Mouse (Mus musculus): Measurements from ENCODE around the gene Zbtb2. TPM values are rescaled to one million over a fixed set of nuclear protein-coding genes. Genes with fewer than 3 reads are reported as not detected.

Zbtb2 gene
- polyA plus RNA-seq, 1 experiment from 2014 or later, result 3.1 TPM

GRCm38 (mm10) chr10:4333319-4333718 is 54.6 kb downstream of the Zbtb2 start:
- peak overlapping the region; percentile 45; the same call in 1 of the 2 replicates for H3K4me3 ChIP-seq (ENCODE audit: low read depth, low read length)
- H3K4me1 ChIP-seq (ENCODE audit: insufficient read depth), result 0 out of 2 replicates have a peak, but pooled peaks cover 3% of the 10 kb centered on the region
- H3K9me3 ChIP-seq (ENCODE audit: low read length), result no peaks in the 10 kb centered on the region
- ATAC-seq, result no peak
- H3K36me3 ChIP-seq (replicated peaks; ENCODE audit: insufficient read depth, low read length), result no peaks in the 10 kb centered on the region
- TF ChIP-seq EP300 (IDR thresholded peaks at IDR 0.05; ENCODE audit: low read depth), result no peak
- TF ChIP-seq CTCF (IDR thresholded peaks at IDR 0.05; ENCODE audit: low read depth), result peak; percentile 82
- H3K27me3 ChIP-seq (ENCODE audit: insufficient read depth, low read length), result no peaks in the 10 kb centered on the region
- DNase-seq, result peak; percentile 49
- H3K4me2 ChIP-seq (ENCODE audit: low read depth, low read length), result peak overlapping the region; percentile 73
- no peak overlapping the region for H3K9ac ChIP-seq (replicated peaks)
- H3K27ac ChIP-seq (ENCODE audit: low read depth), result no peak overlapping the region
- 12% methylated on average over 8 of the region's 8 CpGs for WGBS (ENCODE audit: insufficient replicate concordance)

GRCm38 (mm10) chr10:4332228-4332979 is 55.5 kb downstream of the Zbtb2 start:
- Histone ChIP-seq H3K27me3 (ENCODE audit: insufficient read depth, low read length) (no peaks in the 10 kb centered on the region), H3K4me2 (ENCODE audit: low read depth, low read length) (no peak overlapping the region), H3K4me3 (ENCODE audit: low read depth, low read length) (no peak overlapping the region), H3K4me1 (ENCODE audit: insufficient read depth) (0 out of 2 replicates have a peak, but pooled peaks cover 3% of the 10 kb centered on the region), H3K36me3 (replicated peaks; ENCODE audit: insufficient read depth, low read length) (no peaks in the 10 kb centered on the region), H3K27ac (ENCODE audit: low read depth) (no peak overlapping the region), H3K9ac (replicated peaks) (no peak overlapping the region), H3K9me3 (ENCODE audit: low read length) (peaks cover 3% of the 10 kb centered on the region; the same call in 1 of the 2 replicates)
- TF ChIP-seq CTCF (IDR thresholded peaks at IDR 0.05; ENCODE audit: low read depth), result no peak
- TF ChIP-seq EP300 (IDR thresholded peaks at IDR 0.05; ENCODE audit: low read depth), result no peak
- 73% methylated on average over 7 of the region's 7 CpGs for WGBS (ENCODE audit: insufficient replicate concordance)
- ATAC-seq (no peak), DNase-seq (no peak)

GRCm38 (mm10) chr10:4327716-4328115 is 60.2 kb downstream of the Zbtb2 start:
- H3K9ac ChIP-seq (replicated peaks), result no peak overlapping the region
- no peaks in the 10 kb centered on the region for H3K4me1 ChIP-seq (ENCODE audit: insufficient read depth)
- TF ChIP-seq CTCF (IDR thresholded peaks at IDR 0.05; ENCODE audit: low read depth), result no peak
- TF ChIP-seq EP300 (IDR thresholded peaks at IDR 0.05; ENCODE audit: low read depth), result no peak
- no peak overlapping the region for H3K4me2 ChIP-seq (ENCODE audit: low read depth, low read length)
- no peaks in the 10 kb centered on the region for H3K27me3 ChIP-seq (ENCODE audit: insufficient read depth, low read length)
- H3K36me3 ChIP-seq (replicated peaks; ENCODE audit: insufficient read depth, low read length), result no peaks in the 10 kb centered on the region
- H3K9me3 ChIP-seq (ENCODE audit: low read length), result peaks cover 3% of the 10 kb centered on the region; the same call in 1 of the 2 replicates
- H3K27ac ChIP-seq (ENCODE audit: low read depth), result no peak overlapping the region
- DNase-seq, result no peak
- no peak overlapping the region for H3K4me3 ChIP-seq (ENCODE audit: low read depth, low read length)
- 88% methylated on average over 1 of the region's 1 CpGs for WGBS (ENCODE audit: insufficient replicate concordance)
- ATAC-seq, result no peak

- Histone ChIP-seq H3K36me3 (replicated peaks; ENCODE audit: insufficient read depth, low read length) (no peaks in the 10 kb centered on the region), H3K4me1 (ENCODE audit: insufficient read depth) (no peaks in the 10 kb centered on the region), H3K27me3 (ENCODE audit: insufficient read depth, low read length) (no peaks in the 10 kb centered on the region), H3K4me2 (ENCODE audit: low read depth, low read length) (no peak overlapping the region), H3K27ac (ENCODE audit: low read depth) (no peak overlapping the region), H3K9me3 (ENCODE audit: low read length) (peaks cover 3% of the 10 kb centered on the region; the same call in 1 of the 2 replicates), H3K9ac (replicated peaks) (no peak overlapping the region), H3K4me3 (ENCODE audit: low read depth, low read length) (no peak overlapping the region)
- DNase-seq, result no peak
- no peak for ATAC-seq
- no peak for TF ChIP-seq EP300 (IDR thresholded peaks at IDR 0.05; ENCODE audit: low read depth)
- 54% methylated on average over 5 of the region's 5 CpGs for WGBS (ENCODE audit: insufficient replicate concordance)
Measured at GRCm38 (mm10) chr10:4325562-4325961, 62.3 kb downstream of the Zbtb2 start.

GRCm38 (mm10) chr10:4323885-4324284 is 64.0 kb downstream of the Zbtb2 start:
- no peak overlapping the region for H3K4me2 ChIP-seq (ENCODE audit: low read depth, low read length)
- no peak overlapping the region for H3K27ac ChIP-seq (ENCODE audit: low read depth)
- DNase-seq (no peak), ATAC-seq (no peak)
- no peak overlapping the region for H3K4me3 ChIP-seq (ENCODE audit: low read depth, low read length)
- H3K9me3 ChIP-seq (ENCODE audit: low read length), result peaks cover 3% of the 10 kb centered on the region; the same call in 1 of the 2 replicates
- no peaks in the 10 kb centered on the region for H3K36me3 ChIP-seq (replicated peaks; ENCODE audit: insufficient read depth, low read length)
- H3K4me1 ChIP-seq (ENCODE audit: insufficient read depth), result no peaks in the 10 kb centered on the region
- TF ChIP-seq EP300 (IDR thresholded peaks at IDR 0.05; ENCODE audit: low read depth) (no peak), CTCF (IDR thresholded peaks at IDR 0.05; ENCODE audit: low read depth) (no peak)
- WGBS (ENCODE audit: insufficient replicate concordance), result 61% methylated on average over 8 of the region's 8 CpGs
- no peak overlapping the region for H3K9ac ChIP-seq (replicated peaks)
- no peaks in the 10 kb centered on the region for H3K27me3 ChIP-seq (ENCODE audit: insufficient read depth, low read length)

Other genes with a start within 250 kb of the Zbtb2 start
- 3.4 and 3.9 TPM in 2 replicates for gene Akap12, start 121.7 kb downstream of the Zbtb2 start, polyA plus RNA-seq (2015; fragmentation: Nextera tagmentation; extraction: Ambion mirVana)
- 15.6 and 16.6 TPM in 2 replicates for gene Rmnd1, start 44.3 kb upstream of the Zbtb2 start, polyA plus RNA-seq (2015; fragmentation: Nextera tagmentation; extraction: Ambion mirVana)
- gene Armt1, start 44.4 kb upstream of the Zbtb2 start, polyA plus RNA-seq (2015; fragmentation: Nextera tagmentation; extraction: Ambion mirVana), result 12.3 and 13.6 TPM in 2 replicates
- gene Ccdc170, start 94.4 kb upstream of the Zbtb2 start, polyA plus RNA-seq (2015; fragmentation: Nextera tagmentation; extraction: Ambion mirVana), result not detected in 2 replicates
- 1.0 and 1.4 TPM in 2 replicates for gene Esr1, start 223.5 kb upstream of the Zbtb2 start, polyA plus RNA-seq (2015; fragmentation: Nextera tagmentation; extraction: Ambion mirVana)